In genomic region chr2:10047758-10048436, GRCm38 (mm10) we compare ENCODE assay signal across 7 mouse cellular contexts. TPM values are rescaled to one million over a fixed set of nuclear protein-coding genes. Genes with fewer than 3 reads are reported as not detected.
A peak's percentile ranks its signal among the peaks of the same experiment; 100 is the strongest.
DNase-seq lines count a peak whose midpoint lies in the region; ATAC-seq and TF ChIP-seq lines count a peak whose summit lies in the region.

No protein-coding gene starts in this region.

- H3K27ac ChIP-seq in lung, embryonic 16.5 days (ENCODE audit: low read length), result peak overlapping the region; percentile 31; the same call in 1 of the 2 replicates
- 0 out of 2 replicates have a peak overlapping the region, but pooled peaks have one; percentile 27 for H3K27ac ChIP-seq in olfactory bulb, adult 2 months (ENCODE audit: insufficient read depth, low read depth, low read length)

- TF ChIP-seq POLR2A in olfactory bulb, adult 2 months (IDR thresholded peaks at IDR 0.05; ENCODE audit: insufficient read depth, low read depth, low read length), result no peak

- H3K9me3 ChIP-seq in E14TG2a.4 (ENCODE audit: low read length), result no peaks in the 10 kb centered on the region
- H3K9me3 ChIP-seq in lung, embryonic 16.5 days (ENCODE audit: control insufficient read depth, low read length), result no peaks in the 10 kb centered on the region

- peak; percentile 68 for ATAC-seq in lung, embryonic 16.5 days (ENCODE audit: low read depth)

- peak; percentile 68 for DNase-seq in A20 (ENCODE audit: low read depth, low spot score)
- DNase-seq in cerebellum, adult 9-10 months, result peak; percentile 44
- peak; percentile 24 for DNase-seq in gastrocnemius, postnatal 10 days
- peak; percentile 29 for DNase-seq in kidney, adult 11 months

- H3K36me3 ChIP-seq in E14TG2a.4 (ENCODE audit: insufficient read depth, low read length), result no peaks in the 10 kb centered on the region
- no peaks in the 10 kb centered on the region for H3K36me3 ChIP-seq in lung, embryonic 16.5 days (ENCODE audit: control insufficient read depth, insufficient read depth, low read length)

- H3K4me2 ChIP-seq in lung, embryonic 16.5 days (ENCODE audit: low read depth, low read length), result peak overlapping the region; percentile 85

- 0% methylated on average over 47 of the region's 47 CpGs for WGBS in lung, embryonic 16.5 days
- WGBS in olfactory bulb, adult 2 months, result under 1% methylated on average over 47 of the region's 47 CpGs

- H3K27me3 ChIP-seq in E14TG2a.4 (ENCODE audit: insufficient read depth, low read length), result no peaks in the 10 kb centered on the region
- H3K27me3 ChIP-seq in lung, embryonic 16.5 days (ENCODE audit: control insufficient read depth, insufficient read depth, low read depth, low read length), result no peaks in the 10 kb centered on the region

- peak overlapping the region; percentile 89 for H3K9ac ChIP-seq in lung, embryonic 16.5 days (ENCODE audit: low read length)

- peak overlapping the region; percentile 99 for H3K4me3 ChIP-seq in E14TG2a.4 (replicated peaks; ENCODE audit: low read length)
- H3K4me3 ChIP-seq in lung, embryonic 16.5 days (ENCODE audit: low read length), result peak overlapping the region; percentile 94
- peak overlapping the region; percentile 81 for H3K4me3 ChIP-seq in olfactory bulb, adult 2 months (ENCODE audit: insufficient read depth, low read depth, low read length)

- peaks cover 19% of the 10 kb centered on the region for H3K4me1 ChIP-seq in E14TG2a.4 (replicated peaks; ENCODE audit: low read depth, low read length)
- H3K4me1 ChIP-seq in lung, embryonic 16.5 days (replicated peaks; ENCODE audit: control insufficient read depth, insufficient read depth, low read length), result peaks cover 5% of the 10 kb centered on the region; the same call in 1 of the 2 replicates
- peaks cover 2% of the 10 kb centered on the region for H3K4me1 ChIP-seq in olfactory bulb, adult 2 months (ENCODE audit: control insufficient read depth, insufficient read depth, low read length)

- no peak for TF ChIP-seq CTCF in E14TG2a.4 (conservative IDR thresholded peaks at IDR 0.05; ENCODE audit: low read length)
- no peak for TF ChIP-seq CTCF in olfactory bulb, adult 2 months (IDR thresholded peaks at IDR 0.05; ENCODE audit: insufficient read depth, low read depth, low read length)

RNA-seq across cellular contexts. Expression of gene Taf3, which starts 0.5 kb away (rescaled TPM):
- 1 to 10 TPM; 7.4 to 7.6 TPM for total RNA-seq in gastrocnemius, postnatal 10 days (2021)
- 11.7 and 13.3 TPM in 2 replicates for polyA plus RNA-seq in lung, embryonic 16.5 days (2015; fragmentation: Nextera tagmentation; extraction: Ambion mirVana)
- not detected in 2 replicates for polyA plus RNA-seq in olfactory bulb, adult 2 months (2012; ENCODE audit: insufficient read depth, insufficient read length, low replicate concordance, missing spikeins)

RNA-seq across cellular contexts. Expression of gene Atp5c1, which starts 32.4 kb away (rescaled TPM):
- 100 to 1,000 TPM; 647 to 734 TPM for total RNA-seq in gastrocnemius, postnatal 10 days (2021)
- polyA plus RNA-seq in lung, embryonic 16.5 days (2015; fragmentation: Nextera tagmentation; extraction: Ambion mirVana), result 530 and 541 TPM in 2 replicates
- 349 TPM in 1 of 2 replicates, not detected in the other for polyA plus RNA-seq in olfactory bulb, adult 2 months (2012; ENCODE audit: insufficient read depth, insufficient read length, low replicate concordance, missing spikeins)

RNA-seq across cellular contexts. Expression of gene Kin, which starts 32.5 kb away (rescaled TPM):
- total RNA-seq in gastrocnemius, postnatal 10 days (2021), result 1 to 10 TPM; 6.4 to 9.5 TPM
- polyA plus RNA-seq in lung, embryonic 16.5 days (2015; fragmentation: Nextera tagmentation; extraction: Ambion mirVana), result 26.7 and 28.7 TPM in 2 replicates
- not detected in 2 replicates for polyA plus RNA-seq in olfactory bulb, adult 2 months (2012; ENCODE audit: insufficient read depth, insufficient read length, low replicate concordance, missing spikeins)

Comparison
In these comparisons a context has a peak if more than half of its experiments do, and no peak if none do; other contexts are left out.
1. Peak in every context shown above with its lines: DNase-seq, ATAC-seq, H3K4me3 ChIP-seq and H3K27ac ChIP-seq.
2. RNA of gene Kin, which starts 32.5 kb away (polyA plus RNA-seq): 26.7 to 28.7 TPM in lung, embryonic 16.5 days; not detected in olfactory bulb, adult 2 months; every median in the first group is over 10 times any median in the second.